Mouse (Mus musculus) right cerebral cortex, postnatal 10 days (tissue): ENCODE results near the gene Gchfr.

ENCODE experiments used
- DNase-seq, 2 experiments: peaks; one replicate each; pipeline ENCODE4 v3.0.0; 2021; ENCODE audit warnings: low spot score in 2 of 2

Gchfr gene

GRCm38 (mm10) chr2:119166901-119167865 is at the start of gene Gchfr:
Gene Gchfr, plus strand, starts transcription at chr2:119167773.
- peak in 1 of 2 experiments; percentile 42 for DNase-seq

- DNase-seq = no peak
Measured at GRCm38 (mm10) chr2:119136346-119136898, 31.2 kb upstream of the Gchfr start.

GRCm38 (mm10) chr2:119145199-119145598 is 22.4 kb upstream of the Gchfr start:
- no peak for DNase-seq

- no peak for DNase-seq
Measured at GRCm38 (mm10) chr2:119146435-119146834, 21.1 kb upstream of the Gchfr start.

- DNase-seq = no peak
Measured at GRCm38 (mm10) chr2:119147160-119147678, 20.4 kb upstream of the Gchfr start.

GRCm38 (mm10) chr2:119147775-119148174 is 19.8 kb upstream of the Gchfr start:
- DNase-seq = no peak

GRCm38 (mm10) chr2:119152255-119152654 is 15.3 kb upstream of the Gchfr start:
- no peak for DNase-seq

GRCm38 (mm10) chr2:119154683-119155082 is 12.9 kb upstream of the Gchfr start:
- DNase-seq = no peak

GRCm38 (mm10) chr2:119155388-119155787 is 12.2 kb upstream of the Gchfr start:
- no peak for DNase-seq

GRCm38 (mm10) chr2:119156081-119156680 is 11.4 kb upstream of the Gchfr start:
- DNase-seq = peak in 1 of 2 experiments; percentile 47

- peak; percentile 98 for DNase-seq
Measured at GRCm38 (mm10) chr2:119156681-119157572, 10.6 kb upstream of the Gchfr start, which contains the start of gene Rmdn3. Gene Rmdn3, minus strand, starts transcription at chr2:119157034.

GRCm38 (mm10) chr2:119157836-119158235 is 9.7 kb upstream of the Gchfr start:
- DNase-seq = no peak

GRCm38 (mm10) chr2:119161247-119161646 is 6.3 kb upstream of the Gchfr start:
- DNase-seq = no peak

GRCm38 (mm10) chr2:119163135-119163534 is 4.4 kb upstream of the Gchfr start:
- DNase-seq = no peak

- DNase-seq = no peak
Measured at GRCm38 (mm10) chr2:119163999-119164398, 3.6 kb upstream of the Gchfr start.

- no peak for DNase-seq
Measured at GRCm38 (mm10) chr2:119165401-119165800, 2.2 kb upstream of the Gchfr start.

- DNase-seq = no peak
Measured at GRCm38 (mm10) chr2:119167866-119168256, 288 bp downstream of the Gchfr start.

- DNase-seq = no peak
Measured at GRCm38 (mm10) chr2:119170282-119170681, 2.7 kb downstream of the Gchfr start.

- DNase-seq = no peak
Measured at GRCm38 (mm10) chr2:119171574-119171973, 4.0 kb downstream of the Gchfr start.

GRCm38 (mm10) chr2:119172446-119172845 is 4.9 kb downstream of the Gchfr start:
- no peak for DNase-seq

GRCm38 (mm10) chr2:119172862-119173576 is 5.4 kb downstream of the Gchfr start:
- peak; percentile 53 to 56 for DNase-seq
